Mouse (Mus musculus): ENCODE data around the gene Cacna1s.

DNA sequence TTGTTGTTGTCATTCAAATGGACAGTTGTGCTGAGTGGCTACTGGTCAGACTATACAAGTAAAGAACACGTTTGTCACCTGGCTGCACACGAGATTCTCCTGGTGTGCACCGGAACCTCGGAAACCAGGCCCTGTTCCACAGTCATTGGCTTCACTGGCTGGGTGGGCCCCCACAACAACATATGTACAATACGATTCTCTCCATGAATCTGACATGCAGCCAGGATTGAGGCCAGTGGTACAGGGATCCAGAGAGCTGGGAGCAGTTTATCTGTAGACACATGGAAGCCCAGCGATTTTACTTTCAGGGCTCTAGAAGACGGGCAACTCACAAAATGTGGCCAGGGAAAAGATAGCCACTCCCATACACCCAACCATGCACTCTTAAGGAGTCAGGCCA is 51.1 kb downstream of the Cacna1s start:
- TF ChIP-seq CTCF (IDR thresholded peaks at IDR 0.05; ENCODE audit: extremely low read depth, insufficient read length, insufficient replicate concordance, low read depth, low read length) (no peak), POLR2A (IDR thresholded peaks at IDR 0.05; ENCODE audit: low read depth, low read length) (no peak)

Data from small intestine, adult 2 months (tissue).